Mouse (Mus musculus) hematopoietic multipotent progenitor cell, adult 10-12 weeks (in vitro differentiated cells): Measurements from ENCODE around the gene Gm2310. TPM values are rescaled to one million over a fixed set of nuclear protein-coding genes. Genes with fewer than 3 reads are reported as not detected.

Experiments
- polyA plus RNA-seq: library from polyadenylated mRNA; stranded (reverse); fragments of >175 nt; gene quantifications from 2 replicates; pipeline ENCODE4 v1.2.3, GENCODE M21; 2012; ENCODE audit warnings: low replicate concordance

The Gm2310 gene
- polyA plus RNA-seq = not detected in 2 replicates

DNA sequence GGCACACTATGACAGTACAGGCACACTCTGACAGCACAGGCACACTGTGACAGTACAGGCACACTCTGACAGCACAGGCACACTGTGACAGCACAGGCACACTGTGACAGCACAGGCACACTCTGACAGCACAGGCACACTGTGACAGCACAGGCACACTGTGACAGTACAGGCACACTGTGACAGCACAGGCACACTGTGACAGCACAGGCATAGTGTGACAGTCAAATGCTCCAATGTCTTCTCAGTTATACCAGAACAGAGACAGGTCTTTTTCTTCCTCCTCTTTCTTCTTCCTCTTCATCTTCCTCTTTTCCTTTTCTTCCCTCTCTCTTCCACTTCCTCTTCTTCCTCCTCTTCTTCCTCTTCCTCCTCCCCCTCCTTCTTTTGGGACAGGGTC is at the start of gene Gm2310:
TSS of gene Gm2310 (minus strand) at position 101 of the 400 bp plus-strand sequence.

Other genes with a start within 250 kb of the Gm2310 start
- gene Nipbl, start 75.5 kb downstream of the Gm2310 start, polyA plus RNA-seq = 9.7 and 10.9 TPM in 2 replicates
- 0.39 and 0.73 TPM in 2 replicates for gene Slc1a3, start 190.8 kb upstream of the Gm2310 start, polyA plus RNA-seq